Mouse (Mus musculus) kidney, postnatal 0 days (tissue): ENCODE results near the gene Gm21310. TPM values are rescaled to one million over a fixed set of nuclear protein-coding genes. Genes with fewer than 3 reads are reported as not detected.
"Not testable (repeated sequence)": the region's sequence is repeated elsewhere in the genome, so short reads cannot be mapped to it uniquely, and the experiment has no call there.

Source experiments
- ATAC-seq: fragments of 200-750 bp; cut with Nextera tagmentation; replicated peaks from 2 replicates; pipeline ENCODE4 v1.8.0; 2017; ENCODE audit warnings: low read depth, moderate number of reproducible peaks, moderate TSS enrichment, moderate library complexity; ENCODE audit not compliant: low FRiP score
- DNase-seq: peaks from one replicate; pipeline ENCODE4 v3.0.0-alpha.2; 2016; ENCODE audit warnings: low spot score
- H3K27ac ChIP-seq: fragments of 300-500 bp; sonication (generic); 2 replicates; pipeline ENCODE4 v1.5.1; 2014; ENCODE audit warnings: mild to moderate bottlenecking
- H3K27me3 ChIP-seq: fragments of 300-500 bp; sonication (generic); 2 replicates; pipeline ENCODE4 v1.6.1; 2014; ENCODE audit warnings: low read length, mixed read lengths; ENCODE audit not compliant: insufficient read depth
- H3K36me3 ChIP-seq: fragments of 300-500 bp; sonication (generic); 2 replicates; pipeline ENCODE4 v1.6.1; 2014; ENCODE audit warnings: low read length, mixed read lengths; ENCODE audit not compliant: insufficient read depth
- H3K4me1 ChIP-seq: fragments of 300-500 bp; sonication (generic); replicated peaks from 2 replicates; pipeline ENCODE4 v1.6.1; 2014; ENCODE audit warnings: antibody characterized with exemption, low read length, mixed read lengths; ENCODE audit not compliant: insufficient read depth
- H3K4me2 ChIP-seq: fragments of 300-500 bp; sonication (generic); 2 replicates; pipeline ENCODE4 v1.6.1; 2014; ENCODE audit warnings: mild to moderate bottlenecking, low read length, moderate library complexity, mixed read lengths
- H3K4me3 ChIP-seq: fragments of 300-500 bp; sonication (generic); replicated peaks from 2 replicates; pipeline ENCODE4 v1.5.1; 2014; ENCODE audit warnings: low read depth, low read length
- H3K9ac ChIP-seq: fragments of 300-500 bp; sonication (generic); 2 replicates; pipeline ENCODE4 v1.6.1; 2014; ENCODE audit warnings: low read depth, low read length
- H3K9me3 ChIP-seq: fragments of 300-500 bp; sonication (generic); replicated peaks from 2 replicates; pipeline ENCODE4 v1.6.1; 2016; ENCODE audit warnings: low read length, inconsistent platforms, mixed read lengths
- polyA plus RNA-seq: library from polyadenylated mRNA; unstranded; fragments of >200 nt; fragmentation: Nextera tagmentation; extraction: Ambion mirVana; gene quantifications from 2 replicates; pipeline ENCODE4 v1.2.1, GENCODE M21; 2015

Gm21310 gene
- not detected in 2 replicates for polyA plus RNA-seq

DNA sequence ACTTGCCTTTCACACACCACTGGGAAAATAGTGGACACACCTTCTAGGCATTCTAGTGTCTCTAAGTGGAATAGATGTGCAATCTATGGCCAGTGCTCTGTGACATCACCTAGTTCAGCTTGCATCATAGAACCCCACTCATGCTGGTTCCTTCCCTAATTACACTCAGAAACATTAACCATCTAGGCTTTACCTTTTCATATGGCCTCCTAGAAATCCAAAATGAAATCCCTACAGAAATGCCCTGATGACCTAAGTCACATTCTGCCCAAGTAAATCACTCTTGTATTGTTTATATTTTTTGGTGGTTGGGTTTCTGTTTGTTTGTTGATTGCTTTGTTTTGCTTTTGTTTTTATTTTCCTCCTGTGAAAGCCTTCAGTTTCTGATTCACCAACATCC lies at the start of gene Gm21310:
Gene Gm21310 (minus strand): TSS at position 101 of the 400 bp plus-strand sequence.
- not testable (repeated sequence) for H3K27me3 ChIP-seq, H3K9me3 ChIP-seq, H3K9ac ChIP-seq, H3K4me2 ChIP-seq, H3K27ac ChIP-seq, H3K36me3 ChIP-seq, H3K4me1 ChIP-seq, DNase-seq, ATAC-seq, H3K4me3 ChIP-seq

Other genes with a start within 250 kb of the Gm21310 start
- not detected in 2 replicates for gene Gm20834, start 177.4 kb upstream of the Gm21310 start, polyA plus RNA-seq